ENCODE assay signal across 16 mouse cellular contexts in the genomic region with DNA sequence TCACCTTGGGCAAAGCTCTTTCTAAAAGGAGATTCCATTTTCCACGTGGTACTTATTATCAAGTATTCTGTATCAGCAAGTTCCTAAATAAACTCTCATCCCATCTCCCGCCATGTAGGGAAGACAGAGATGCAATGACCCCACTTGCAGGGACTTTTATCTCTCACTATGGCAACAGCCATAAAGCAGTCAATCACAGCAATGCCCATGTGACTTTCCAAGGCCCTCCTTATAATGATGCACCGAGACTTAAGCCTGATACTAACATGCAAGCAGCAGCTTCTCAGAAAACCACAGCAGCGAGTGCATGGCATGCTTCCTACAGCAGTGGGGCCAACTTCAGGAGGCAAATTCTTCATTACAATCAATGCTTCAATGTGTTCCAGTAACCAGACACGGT. TPM values are rescaled to one million over a fixed set of nuclear protein-coding genes. Genes with fewer than 3 reads are reported as not detected.
DNase-seq lines count a peak whose midpoint lies in the region; ATAC-seq and TF ChIP-seq lines count a peak whose summit lies in the region.
"Had no signal": no experiment of that assay in that cellular context is flagged by ENCODE, and none has a peak within 500 bp of the region (broad histone marks: within the 10 kb centered on the region; RNA-seq: fewer than 3 reads in every experiment).

No protein-coding gene starts in this region.

- no peak for DNase-seq in heart, postnatal 4 days
- DNase-seq in kidney, adult 8-10 months = no peak
- peak; percentile 68 for DNase-seq in NIH3T3 (ENCODE audit: low read depth)
- no peak for DNase-seq in liver
- DNase-seq: cerebellum, adult 9-10 months; liver, embryonic 13.5 days had no signal

- H3K79me2 ChIP-seq in C2C12 (ENCODE audit: control insufficient read depth, insufficient read depth) = peaks cover 97% of the 10 kb centered on the region

- H3K4me3 ChIP-seq in heart, embryonic 12.5 days = no peak overlapping the region
- H3K4me3 ChIP-seq in kidney, embryonic 14.5 days (ENCODE audit: low read length) = no peak overlapping the region
- no peak overlapping the region for H3K4me3 ChIP-seq in C2C12 (ENCODE audit: insufficient read depth, poor library complexity, severe bottlenecking)
- H3K4me3 ChIP-seq: forebrain, embryonic 12.5 days; layer of hippocampus, adult 2 months; left cerebral cortex, adult 2 months; liver, embryonic 13.5 days; lung, embryonic 15.5 days had no signal

- 25% methylated on average over 5 of the region's 5 CpGs for WGBS in heart, embryonic 12.5 days
- 47% methylated on average over 5 of the region's 5 CpGs for WGBS in kidney, embryonic 14.5 days

- H3ac ChIP-seq in C2C12 (ENCODE audit: control insufficient read depth, insufficient read length, low read depth) = no peak overlapping the region

- peak overlapping the region; percentile 53 for H3K4me2 ChIP-seq in heart, embryonic 12.5 days
- no peak overlapping the region for H3K4me2 ChIP-seq in kidney, embryonic 14.5 days (replicated peaks; ENCODE audit: low read depth, low read length)
- H3K4me2 ChIP-seq: forebrain, embryonic 12.5 days; liver, embryonic 13.5 days; lung, embryonic 15.5 days had no signal

- H3K9ac ChIP-seq in heart, embryonic 12.5 days = no peak overlapping the region
- H3K9ac ChIP-seq in kidney, embryonic 14.5 days (ENCODE audit: low read depth, low read length) = no peak overlapping the region
- H3K9ac ChIP-seq: forebrain, embryonic 12.5 days; liver, embryonic 13.5 days; lung, embryonic 15.5 days had no signal

- peaks cover 73% of the 10 kb centered on the region for H3K79me3 ChIP-seq in C2C12 (ENCODE audit: low read depth)

- H3K4me1 ChIP-seq in heart, embryonic 12.5 days (replicated peaks) = peaks cover 53% of the 10 kb centered on the region
- H3K4me1 ChIP-seq in kidney, embryonic 14.5 days (ENCODE audit: control insufficient read depth, insufficient read depth, low read length) = peaks cover 31% of the 10 kb centered on the region

- no peaks in the 10 kb centered on the region for H3K9me3 ChIP-seq in heart, embryonic 12.5 days (replicated peaks)
- H3K9me3 ChIP-seq in kidney, embryonic 14.5 days (ENCODE audit: control insufficient read depth, low read length) = no peaks in the 10 kb centered on the region
- H3K9me3 ChIP-seq: forebrain, embryonic 12.5 days; liver, embryonic 13.5 days; lung, embryonic 15.5 days had no signal

- H3K27me3 ChIP-seq in heart, embryonic 12.5 days (replicated peaks) = no peaks in the 10 kb centered on the region
- no peaks in the 10 kb centered on the region for H3K27me3 ChIP-seq in kidney, embryonic 14.5 days (ENCODE audit: control insufficient read depth, insufficient read depth, low read length)
- no peaks in the 10 kb centered on the region for H3K27me3 ChIP-seq in C2C12 (ENCODE audit: control insufficient read depth, insufficient read depth, insufficient read length)
- H3K27me3 ChIP-seq: forebrain, embryonic 12.5 days; liver, embryonic 13.5 days; lung, embryonic 15.5 days had no signal

- no peak for TF ChIP-seq CTCF in C2C12 (IDR thresholded peaks at IDR 0.05; ENCODE audit: control insufficient read depth, insufficient read depth, insufficient read length)

- ATAC-seq in heart, embryonic 12.5 days (ENCODE audit: insufficient number of reproducible peaks, low FRiP score) = no peak
- peak; percentile 65; the same call in 1 of the 2 replicates for ATAC-seq in kidney, embryonic 14.5 days (ENCODE audit: low FRiP score, low TSS enrichment)
- ATAC-seq in frontal cortex, adult (ENCODE audit: low TSS enrichment) = no peak
- ATAC-seq: hindbrain, postnatal 0 days had no signal

- H3K36me3 ChIP-seq in heart, embryonic 12.5 days = peaks cover 4% of the 10 kb centered on the region; the same call in 1 of the 2 replicates
- no peaks in the 10 kb centered on the region for H3K36me3 ChIP-seq in kidney, embryonic 14.5 days (ENCODE audit: control insufficient read depth, insufficient read depth, low read length)
- H3K36me3 ChIP-seq in C2C12 (ENCODE audit: control insufficient read depth, insufficient read depth) = no peaks in the 10 kb centered on the region
- H3K36me3 ChIP-seq: forebrain, embryonic 12.5 days; liver, embryonic 13.5 days; lung, embryonic 15.5 days had no signal

- peak overlapping the region; percentile 87 for H3K27ac ChIP-seq in heart, embryonic 12.5 days (ENCODE audit: poor library complexity, severe bottlenecking)
- no peak overlapping the region for H3K27ac ChIP-seq in kidney, embryonic 14.5 days (ENCODE audit: low read depth, low read length)
- H3K27ac ChIP-seq: forebrain, embryonic 12.5 days; hindbrain, postnatal 0 days; layer of hippocampus, adult 2 months; left cerebral cortex, adult 2 months; liver, embryonic 13.5 days; lung, embryonic 15.5 days; macrophage had no signal

TF ChIP-seq in C2C12, 6 proteins besides CTCF, POLR2A, EP300 and RAD21:
- TF ChIP-seq MYOG (IDR thresholded peaks at IDR 0.05; ENCODE audit: control insufficient read depth, extremely low read depth, insufficient read length) = no peak
- TF ChIP-seq USF1 (IDR thresholded peaks at IDR 0.05; ENCODE audit: low read depth) = peak; percentile 71
- no peak for TF ChIP-seq MYOD1 (IDR thresholded peaks at IDR 0.05; ENCODE audit: control insufficient read depth, insufficient read length, low read depth)
- TF ChIP-seq CEBPB (IDR thresholded peaks at IDR 0.05; ENCODE audit: low read depth) = no peak
- no peak for TF ChIP-seq MAX (IDR thresholded peaks at IDR 0.05)

RNA-seq across cellular contexts. Expression of a gene that starts 39.7 kb away (rescaled TPM):
- polyA plus RNA-seq in heart, embryonic 12.5 days (2016; fragmentation: Nextera tagmentation; extraction: Ambion mirVana) = 134 and 146 TPM in 2 replicates
- 100 to 1,000 TPM; 351 to 364 TPM for total RNA-seq in heart, postnatal 4 days (2021)
- 112 and 151 TPM in 2 replicates for polyA plus RNA-seq in kidney, embryonic 14.5 days (2014; fragmentation: Nextera tagmentation; extraction: Ambion mirVana)
- 35.5 TPM for polyA plus RNA-seq in C2C12 (2012; fragmentation: generic; extraction: Trizol)
